Mouse (Mus musculus): ENCODE results near the gene Spata25.
"Not testable (repeated sequence)": the region's sequence is repeated elsewhere in the genome, so short reads cannot be mapped to it uniquely, and the experiment has no call there.

Gene Spata25

DNA sequence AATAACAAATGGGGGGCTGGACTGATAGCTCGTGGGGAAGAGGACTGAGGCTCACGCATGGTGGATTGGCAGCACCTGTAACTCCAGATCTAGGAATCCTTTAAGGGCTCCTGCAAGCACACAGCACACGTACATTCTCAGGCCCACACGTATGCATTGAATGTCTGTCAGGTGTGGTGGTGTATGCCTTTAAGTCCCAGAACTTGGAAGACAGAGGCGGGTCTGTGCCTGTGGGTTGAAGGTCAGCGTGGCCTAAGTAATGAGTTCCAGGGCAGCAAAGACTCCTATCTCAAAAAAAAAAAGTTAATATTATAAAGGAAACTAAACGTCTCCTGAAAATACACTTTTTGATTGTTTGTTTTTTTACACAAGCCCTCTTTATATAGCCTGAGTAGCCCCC is 21.7 kb downstream of the Spata25 start:
- in situ Hi-C loops (cut with MboI; ENCODE audit: low sequenced_read_pairs) = no loop called here

DNA sequence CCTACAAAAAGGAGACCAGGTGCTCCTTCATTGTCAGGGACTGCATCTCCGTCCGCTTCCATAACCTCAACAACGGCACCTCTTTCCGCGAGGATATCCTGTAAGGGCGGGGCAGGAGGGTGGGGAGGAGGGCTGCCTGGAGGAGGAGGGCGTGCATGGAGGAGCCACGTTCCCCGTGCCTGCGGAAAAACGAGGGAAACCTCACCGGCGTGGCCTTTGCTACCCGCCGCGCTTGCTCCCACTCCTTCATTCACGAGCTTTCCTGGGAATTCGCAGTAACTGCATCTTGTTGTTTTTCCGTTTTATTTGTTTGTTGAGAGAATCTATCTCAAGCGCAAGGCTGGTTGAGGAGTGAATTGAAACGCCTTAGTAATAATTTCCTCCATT is 23.0 kb downstream of the Spata25 start:
- in situ Hi-C loops (cut with MboI; ENCODE audit: low sequenced_read_pairs) = no loop called here

DNA sequence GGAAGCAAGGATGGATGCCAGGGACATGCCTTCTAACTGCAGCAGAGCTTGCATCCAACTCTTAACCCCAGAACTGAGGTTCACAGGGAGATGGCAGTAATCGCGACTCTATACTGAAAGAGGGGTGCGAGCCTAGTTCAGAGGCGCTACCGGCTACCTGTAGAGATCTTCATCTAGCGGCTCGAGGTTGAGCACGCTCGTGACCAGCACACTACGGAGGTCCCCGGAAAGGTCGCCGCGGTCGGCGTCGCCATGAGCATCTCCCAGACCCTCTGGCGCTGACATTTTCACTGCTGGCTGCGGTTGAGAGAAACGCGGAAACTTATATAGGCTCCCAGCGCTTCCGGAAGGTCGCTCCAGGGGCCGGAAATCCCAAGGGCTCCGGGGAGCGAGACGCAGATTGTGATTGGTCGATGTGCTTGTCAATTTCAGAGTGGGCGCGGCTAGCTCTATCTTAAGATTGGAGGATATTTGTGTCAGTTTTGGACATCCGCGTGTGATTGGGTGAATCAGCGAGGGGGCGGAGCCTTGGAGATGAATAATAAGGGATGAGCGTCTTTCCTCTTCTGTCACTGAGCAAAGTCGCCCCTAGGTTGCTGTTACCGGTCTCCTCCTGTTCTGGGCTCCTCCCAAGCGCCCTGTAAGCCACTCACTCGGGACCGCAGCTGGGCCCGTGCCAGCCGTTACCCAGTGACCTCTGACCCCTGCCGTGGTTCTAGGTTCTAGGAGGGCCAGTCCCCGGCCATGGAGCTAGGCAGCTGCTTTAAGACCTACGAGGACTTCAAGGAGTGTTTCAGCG is 23.6 kb downstream of the Spata25 start, which contains the start of the genes Acot8 and Zswim3:
Acot8 (minus strand) TSS at position 350 of the 799 bp plus-strand sequence.
Zswim3 (plus strand) TSS at position 566 of the 799 bp plus-strand sequence.
- in situ Hi-C loops (cut with MboI; ENCODE audit: low sequenced_read_pairs) = no loop called here

DNA sequence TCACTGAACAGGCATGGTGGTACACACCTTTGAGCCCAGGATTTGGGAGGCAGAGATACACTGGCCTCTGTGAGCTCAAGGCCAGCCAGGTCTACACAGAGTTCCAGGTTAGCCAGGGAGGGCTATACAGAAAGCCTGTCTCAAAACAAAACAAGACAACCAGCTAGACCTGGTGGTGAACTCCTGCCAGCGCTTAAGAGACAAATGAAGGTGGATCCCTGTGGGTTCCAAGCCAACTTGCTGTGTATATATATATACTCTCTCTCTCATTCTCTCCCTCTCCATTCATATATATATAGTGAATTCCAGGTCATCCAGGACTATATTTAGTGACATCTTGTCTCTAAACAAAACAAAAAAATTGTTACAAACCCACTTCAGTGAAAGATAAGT is 24.4 kb downstream of the Spata25 start:
- in situ Hi-C loops (cut with MboI; ENCODE audit: low sequenced_read_pairs) = no loop called here

DNA sequence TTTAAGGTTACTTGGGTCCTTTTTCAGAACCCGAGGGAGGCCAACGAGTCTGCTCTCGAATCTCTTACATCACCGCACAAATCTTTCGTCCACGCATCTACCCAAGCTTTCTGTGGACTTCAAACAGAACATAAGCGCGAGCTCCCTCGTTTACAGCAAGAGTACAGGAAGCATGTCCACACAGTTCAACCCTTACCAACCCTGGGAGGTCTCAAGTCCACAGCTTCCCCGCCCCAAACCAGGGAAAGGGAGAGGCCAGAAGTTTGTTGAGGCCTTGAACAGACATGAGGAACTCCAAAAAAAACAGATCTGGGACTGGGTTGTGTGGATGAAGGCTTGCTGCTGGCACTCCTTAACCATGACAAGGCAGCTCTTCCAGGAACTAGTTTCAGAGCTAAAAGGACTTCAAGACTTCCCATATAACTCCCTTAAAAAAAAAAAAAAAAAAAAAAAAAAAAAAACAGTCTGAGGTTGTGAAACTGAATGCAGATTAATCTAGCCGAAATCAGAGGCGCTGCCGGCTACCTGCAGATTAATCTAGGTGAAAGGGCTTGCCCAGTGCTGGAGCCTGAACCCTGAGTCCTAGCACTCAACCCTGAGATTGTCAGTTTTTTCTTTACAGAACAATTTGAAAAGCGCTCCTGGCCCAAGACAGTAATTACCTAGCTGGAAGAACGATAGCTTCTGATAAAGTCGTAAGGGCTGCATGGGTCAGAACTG is 25.0 kb downstream of the Spata25 start:
- in situ Hi-C loops (cut with MboI; ENCODE audit: low sequenced_read_pairs) = no loop called here

DNA sequence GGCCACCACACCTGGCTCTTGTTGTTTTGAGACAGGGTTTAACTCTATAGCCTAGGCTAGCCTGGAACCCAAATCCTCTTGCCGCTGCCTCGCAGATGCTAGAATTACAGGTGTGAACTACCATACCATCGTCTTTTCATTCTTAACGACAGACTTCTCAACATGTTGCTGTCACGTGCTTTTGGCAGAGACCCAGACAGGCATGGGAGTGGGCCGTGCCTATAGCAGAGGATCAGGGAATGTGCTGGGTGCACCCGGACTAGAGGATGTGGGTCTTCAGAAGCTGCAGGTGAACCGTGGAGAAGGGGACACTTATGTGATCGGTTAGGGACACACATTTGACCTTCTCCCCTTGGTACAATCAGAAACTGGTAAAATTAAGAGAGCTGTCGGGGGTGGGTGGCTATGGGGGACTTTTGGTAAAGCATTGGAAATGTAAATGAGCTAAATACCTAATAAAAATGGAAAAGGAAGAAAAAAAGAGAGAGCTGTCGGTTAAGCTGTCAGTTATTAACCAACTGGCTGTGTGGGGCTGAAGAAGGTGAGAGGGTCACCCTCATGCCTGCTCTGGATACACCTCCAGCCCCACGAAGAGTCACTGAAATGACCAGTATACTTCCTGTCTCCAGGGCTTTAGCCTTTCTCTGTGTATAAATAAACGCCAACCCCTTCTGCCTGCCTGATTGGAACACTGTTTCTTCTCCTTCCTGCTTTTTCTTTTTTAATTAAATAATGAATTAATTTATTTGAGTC is 27.9 kb downstream of the Spata25 start:
- in situ Hi-C loops (cut with MboI; ENCODE audit: low sequenced_read_pairs) = no loop called here

DNA sequence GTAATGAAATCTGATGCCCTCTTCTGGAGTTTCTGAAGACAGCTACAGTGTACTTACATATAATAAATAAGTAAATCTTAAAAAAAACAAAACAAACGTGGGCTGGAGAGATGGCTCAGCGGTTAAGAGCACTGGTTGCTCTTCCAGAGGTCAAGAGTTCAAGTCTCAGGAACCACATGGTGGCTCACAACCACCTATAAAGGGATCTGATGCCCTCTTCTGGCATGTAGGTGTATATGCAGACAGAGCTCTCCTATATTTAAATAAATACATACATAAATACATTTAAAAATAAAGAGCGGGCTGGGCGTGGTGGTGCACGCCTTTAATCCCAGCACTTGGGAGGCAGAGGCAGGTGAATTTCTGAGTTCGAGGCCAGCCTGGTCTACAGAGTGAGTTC is 29.8 kb downstream of the Spata25 start:
- in situ Hi-C loops (cut with MboI; ENCODE audit: low sequenced_read_pairs) = not testable (repeated sequence)

DNA sequence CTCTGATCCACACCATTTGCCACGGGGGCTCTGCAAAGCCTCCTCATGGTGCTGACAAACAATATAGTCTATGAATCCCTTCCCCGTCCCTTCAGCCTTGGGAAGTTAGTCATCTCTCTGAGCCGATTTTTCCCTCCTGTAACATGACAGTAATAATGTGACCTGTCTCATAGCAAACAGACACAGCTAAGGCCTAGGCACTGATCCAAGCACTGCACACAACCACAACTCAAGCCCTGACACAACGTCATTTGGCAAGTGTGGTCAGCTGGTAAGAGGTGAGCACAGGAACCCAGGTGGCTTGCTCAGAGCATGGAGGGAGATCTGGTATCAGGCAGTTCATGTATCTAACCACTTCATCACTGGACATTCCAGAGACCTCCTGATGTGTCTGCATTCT is 32.5 kb downstream of the Spata25 start:
- in situ Hi-C loops (cut with MboI; ENCODE audit: low sequenced_read_pairs) = no loop called here

DNA sequence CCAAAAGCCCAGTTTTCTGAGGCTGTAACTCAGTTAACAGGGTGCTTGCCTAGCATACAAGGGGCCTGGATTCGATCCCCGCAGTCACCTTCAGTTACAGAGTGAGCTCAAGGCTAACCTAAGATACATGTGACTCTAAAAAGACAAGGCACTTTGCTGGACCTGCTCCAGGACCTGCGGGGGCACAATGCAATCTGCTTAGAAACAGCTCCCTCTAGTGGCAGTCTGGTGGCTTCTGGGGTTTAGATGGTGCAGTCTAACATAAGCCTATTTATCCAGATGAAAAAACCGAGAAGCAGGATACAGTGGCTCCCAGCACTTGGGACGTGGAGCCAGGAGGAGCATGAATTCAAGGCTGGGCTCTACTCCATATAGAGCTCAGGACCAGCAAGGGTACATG is 34.0 kb downstream of the Spata25 start:
- in situ Hi-C loops (cut with MboI; ENCODE audit: low sequenced_read_pairs) = no loop called here

DNA sequence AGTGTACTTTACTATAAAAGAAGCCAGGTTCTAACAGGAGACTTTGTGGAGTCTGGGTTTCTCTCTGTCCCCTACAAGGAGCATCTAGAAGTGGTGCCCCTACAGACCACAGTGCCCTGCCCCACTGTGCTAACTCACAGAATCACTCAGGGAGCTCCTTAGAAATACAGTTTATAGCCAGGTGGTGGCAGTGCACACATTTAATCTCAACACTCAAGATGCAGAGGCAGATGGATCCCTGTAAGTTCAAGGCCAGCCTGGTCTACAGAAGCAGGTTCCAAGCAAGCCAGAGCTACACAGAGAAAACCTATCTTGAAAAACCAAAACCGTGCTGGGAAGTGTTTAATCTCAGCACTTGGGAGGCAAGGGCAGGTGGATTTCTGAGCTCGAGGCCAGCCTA is 34.6 kb downstream of the Spata25 start:
- in situ Hi-C loops (cut with MboI; ENCODE audit: low sequenced_read_pairs) = no loop called here

DNA sequence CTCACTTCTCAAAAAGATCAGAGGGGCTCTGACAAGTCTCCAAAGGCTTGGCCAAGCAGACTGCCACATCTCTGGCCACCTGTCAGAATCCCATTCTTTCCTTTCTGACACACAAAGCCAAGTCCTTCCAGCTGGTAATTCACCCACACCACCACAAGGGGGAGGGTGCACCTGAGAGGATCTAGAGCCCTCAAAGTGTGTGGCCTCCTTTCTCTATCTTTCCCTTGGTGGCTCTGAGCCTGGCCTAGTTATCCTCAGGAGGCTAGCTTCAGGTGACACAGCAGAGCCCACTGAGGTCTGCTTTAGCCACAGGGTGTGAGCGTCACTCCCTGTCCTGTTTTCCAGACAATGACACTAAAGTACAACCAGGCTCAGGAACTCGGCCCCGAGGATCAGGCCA is 35.1 kb downstream of the Spata25 start:
- in situ Hi-C loops (cut with MboI; ENCODE audit: low sequenced_read_pairs) = no loop called here

DNA sequence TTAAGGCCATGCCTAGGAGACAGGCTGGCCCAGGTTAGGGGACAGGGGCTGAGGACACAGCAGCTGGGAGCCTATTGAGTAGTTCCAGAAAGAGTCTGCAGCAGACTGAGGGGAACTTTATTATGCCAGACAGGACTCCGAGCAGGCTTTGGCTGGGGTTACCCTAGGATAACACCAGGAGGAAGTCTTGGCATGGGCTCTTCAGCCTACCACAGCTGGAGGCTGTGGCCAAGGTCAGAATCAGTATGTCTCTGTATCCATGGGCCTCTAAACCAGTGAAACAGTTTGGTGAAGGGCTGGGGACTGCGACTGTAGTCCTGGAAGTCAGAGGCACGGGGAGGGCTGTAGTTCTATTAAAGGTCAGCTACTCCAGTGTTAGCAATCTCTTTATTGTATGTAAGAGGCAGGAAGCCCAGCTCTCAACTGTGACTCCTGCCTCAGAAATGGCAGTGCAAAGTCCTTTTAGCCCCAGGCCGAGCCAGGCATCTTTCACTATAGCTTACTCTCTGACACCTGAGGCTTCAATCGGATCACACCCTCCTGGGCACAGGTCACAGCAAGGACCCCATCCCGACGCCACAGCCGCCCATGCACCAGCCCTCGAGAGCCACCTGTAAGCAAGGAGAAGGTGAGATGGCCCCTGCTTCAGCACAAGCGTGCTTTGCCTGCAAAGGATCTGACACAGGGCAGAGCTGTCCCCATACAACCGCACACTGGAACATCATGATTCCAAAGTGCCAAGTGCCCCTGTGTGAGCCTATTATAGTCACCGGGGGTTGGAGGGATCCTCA is 35.7 kb downstream of the Spata25 start:
- in situ Hi-C loops (cut with MboI; ENCODE audit: low sequenced_read_pairs) = no loop called here

DNA sequence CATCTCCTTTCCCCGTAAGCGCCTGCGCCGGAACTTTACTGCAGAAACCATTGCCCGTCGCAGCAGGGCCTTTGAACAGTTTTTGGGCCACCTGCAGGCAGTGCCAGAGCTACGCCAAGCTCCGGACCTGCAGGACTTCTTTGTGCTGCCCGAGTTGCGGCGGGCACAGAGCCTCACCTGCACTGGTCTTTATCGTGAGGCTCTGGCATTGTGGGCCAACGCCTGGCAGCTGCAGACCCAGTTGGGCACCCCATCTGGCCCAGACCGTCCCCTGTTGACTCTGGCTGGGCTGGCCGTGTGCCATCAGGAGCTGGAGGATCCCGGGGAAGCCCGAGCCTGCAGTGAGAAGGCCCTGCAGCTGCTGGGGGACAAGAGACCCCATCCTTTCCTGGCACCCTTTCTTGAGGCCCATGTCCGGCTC is 36.5 kb downstream of the Spata25 start:
- in situ Hi-C loops (cut with MboI; ENCODE audit: low sequenced_read_pairs) = no loop called here

DNA sequence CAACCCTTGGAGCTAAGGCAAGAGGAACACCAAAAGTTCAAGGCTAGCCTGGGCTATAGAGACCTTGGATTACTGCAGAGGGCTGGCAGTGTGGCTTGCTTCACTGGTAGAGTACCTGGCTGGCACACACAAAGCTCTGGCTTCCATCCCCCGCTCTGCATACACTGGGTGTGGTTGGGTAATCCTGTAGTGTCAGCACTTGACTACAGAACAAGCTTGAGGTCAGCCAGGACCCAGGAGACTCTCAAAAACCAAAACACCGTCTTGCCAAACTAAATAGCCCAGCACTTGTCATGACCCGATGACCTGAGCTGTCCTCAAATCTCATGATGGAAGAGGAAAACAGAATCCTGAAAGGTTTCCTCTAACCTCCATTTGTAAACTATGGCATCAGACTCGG is 37.9 kb downstream of the Spata25 start:
- in situ Hi-C loops (cut with MboI; ENCODE audit: low sequenced_read_pairs) = no loop called here

DNA sequence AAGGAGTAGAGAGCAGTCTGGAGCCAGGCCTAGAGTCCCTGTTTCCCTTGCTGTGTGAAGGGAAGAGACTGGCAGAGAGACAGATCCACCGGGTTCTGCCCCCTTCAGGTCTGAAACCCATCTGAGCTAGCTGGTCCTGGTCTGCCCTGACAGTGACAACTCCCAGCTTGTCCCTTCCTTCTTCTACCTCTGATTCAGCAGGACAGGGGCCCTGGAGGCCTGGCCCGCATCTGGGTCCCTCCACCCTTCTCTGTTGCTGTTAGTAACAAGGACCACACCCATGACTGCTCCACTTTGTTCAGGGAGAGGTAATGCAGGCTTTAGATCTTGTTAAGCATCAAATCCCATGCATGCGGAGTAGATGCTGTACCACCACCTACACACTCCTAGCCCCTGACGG is 39.9 kb downstream of the Spata25 start:
- in situ Hi-C loops (cut with MboI; ENCODE audit: low sequenced_read_pairs) = no loop called here

DNA sequence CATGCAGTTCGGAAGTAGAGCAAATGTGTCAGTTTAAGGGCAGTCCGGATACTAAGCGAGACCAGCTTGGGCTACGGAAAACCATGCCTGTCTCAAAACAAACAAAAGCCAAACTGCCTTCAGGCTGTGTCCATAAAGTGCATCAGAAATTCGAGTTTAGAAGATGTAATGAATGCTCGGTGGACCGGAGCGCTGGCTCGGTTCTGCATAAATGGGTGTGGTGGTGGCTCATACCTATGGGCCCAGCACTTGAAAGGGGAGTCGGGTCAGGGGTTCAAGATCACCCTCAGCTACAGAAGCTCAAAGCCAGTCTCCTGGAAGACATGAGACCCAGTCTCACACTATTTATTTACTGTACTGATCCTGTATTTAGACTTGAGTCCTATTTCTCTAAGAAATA is 40.6 kb downstream of the Spata25 start:
- in situ Hi-C loops (cut with MboI; ENCODE audit: low sequenced_read_pairs) = no loop called here

DNA sequence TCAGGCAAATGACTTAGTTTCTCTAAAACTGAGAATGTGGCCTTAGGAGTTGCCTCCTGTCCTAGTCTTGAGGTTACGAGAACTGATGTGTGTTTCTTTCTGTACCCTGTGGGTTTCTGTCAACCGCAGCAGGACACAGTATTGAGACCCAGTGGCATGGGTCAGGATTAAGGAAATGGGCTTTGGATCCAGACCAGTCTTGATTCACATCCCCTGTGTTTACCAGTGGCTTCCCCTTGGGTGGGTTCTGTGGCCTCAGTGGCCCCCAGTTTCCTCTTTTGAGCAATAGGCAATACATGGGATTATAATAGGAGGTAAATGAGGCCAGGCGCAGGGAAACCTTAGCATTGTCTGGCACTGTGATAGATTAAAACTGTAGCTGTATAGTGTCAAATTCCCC is 41.3 kb downstream of the Spata25 start:
- in situ Hi-C loops (cut with MboI; ENCODE audit: low sequenced_read_pairs) = no loop called here

DNA sequence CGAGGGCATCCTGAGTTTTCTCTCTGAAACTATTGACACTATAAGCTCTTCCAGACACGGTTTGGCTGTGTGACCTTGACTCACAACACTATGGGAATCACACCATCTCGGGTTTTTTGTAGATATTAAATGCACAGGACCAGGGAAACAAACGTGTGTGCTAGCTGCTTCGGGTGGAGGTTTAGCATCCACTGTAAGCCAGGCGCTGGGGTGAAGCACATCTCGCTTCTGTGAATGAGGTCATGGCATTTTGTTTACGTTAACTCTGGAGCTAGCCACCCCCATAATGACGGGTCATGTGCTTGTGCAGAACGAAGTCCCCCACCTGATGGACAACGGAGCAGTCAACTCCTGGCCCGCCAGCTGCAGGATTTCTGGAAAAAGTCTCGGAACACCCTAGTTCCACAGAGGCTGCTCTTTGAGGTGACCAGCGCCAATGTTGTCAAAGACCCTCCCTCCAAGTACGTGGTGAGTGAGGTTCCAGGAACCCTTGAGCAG is 41.9 kb downstream of the Spata25 start:
- in situ Hi-C loops (cut with MboI; ENCODE audit: low sequenced_read_pairs) = no loop called here

DNA sequence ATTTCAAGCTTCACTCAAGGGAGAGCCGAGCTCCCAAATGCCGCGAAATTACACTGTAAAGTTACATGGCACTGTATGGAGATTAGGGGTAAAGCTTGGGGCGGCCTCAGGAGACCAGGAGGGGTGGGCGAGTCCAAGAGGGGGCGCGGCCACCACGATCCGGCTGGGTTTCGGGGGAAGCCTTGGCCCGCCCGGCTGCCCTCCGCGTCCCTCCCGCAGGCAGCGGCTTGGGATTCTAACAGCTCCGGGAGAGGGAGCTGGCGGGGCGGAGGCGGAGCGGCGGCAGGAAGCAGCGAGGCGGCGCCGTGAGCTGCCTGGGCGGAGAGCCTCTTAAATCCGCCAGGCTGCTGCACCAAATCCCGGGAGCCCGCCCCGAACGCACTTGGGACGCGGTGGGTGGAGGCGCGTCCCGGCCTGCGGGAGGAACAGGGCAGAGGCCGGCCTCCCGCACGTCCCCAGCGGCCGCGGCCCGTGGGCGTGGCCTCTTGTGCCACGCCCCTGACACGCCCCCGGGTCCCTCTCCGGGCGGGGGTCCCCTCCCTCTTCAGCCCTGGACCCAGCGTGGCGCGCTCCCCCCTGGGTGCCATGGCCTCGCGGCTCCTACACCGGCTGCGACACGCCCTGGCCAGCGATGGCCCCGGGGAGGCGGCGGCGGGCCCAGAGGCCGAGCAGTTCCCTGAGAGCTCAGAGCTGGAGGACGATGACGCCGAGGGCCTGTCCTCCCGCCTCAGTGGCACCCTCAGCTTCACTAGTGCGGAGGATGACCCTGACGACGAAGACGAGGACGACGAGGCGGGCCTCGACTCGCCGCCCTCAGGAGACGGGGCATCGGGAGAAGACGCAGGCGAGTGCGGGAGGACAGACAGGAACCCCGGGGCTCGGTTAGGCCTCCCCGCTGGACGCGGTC is 42.6 kb downstream of the Spata25 start, which contains the start of gene Snx21:
Snx21 (plus strand) TSS at position 343 of the 907 bp plus-strand sequence.
- in situ Hi-C loops (cut with MboI; ENCODE audit: low sequenced_read_pairs) = no loop called here
